Mouse (Mus musculus): ENCODE data around the gene Wnk2. TPM values are rescaled to one million over a fixed set of nuclear protein-coding genes. Genes with fewer than 3 reads are reported as not detected.

The Wnk2 gene
- polyA plus RNA-seq, 1 experiment: not detected

DNA sequence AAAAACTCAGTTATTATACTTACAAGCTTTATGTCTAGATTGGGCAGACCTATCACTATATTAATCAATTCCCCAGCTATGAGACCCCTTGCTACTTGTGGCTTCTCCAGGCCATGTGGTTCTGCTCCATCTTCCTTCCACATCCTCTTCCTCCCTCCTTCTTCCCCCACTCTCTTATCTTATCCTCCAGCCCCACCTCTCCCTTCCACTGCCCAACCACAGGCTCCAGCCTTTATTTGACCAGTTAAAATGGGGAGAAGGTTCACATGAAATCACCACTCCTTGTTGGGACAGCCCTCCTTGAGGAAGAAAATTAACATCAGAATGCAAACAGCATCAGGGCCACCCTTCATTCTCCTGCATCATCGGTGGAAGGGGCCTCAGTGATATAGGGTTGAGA, 32.9 kb upstream of the Wnk2 start:
- H3K27ac ChIP-seq (ENCODE audit: insufficient read depth, low read length): no peak overlapping the region
- no peaks in the 10 kb centered on the region; the same call in 1 of the 2 replicates for H3K4me1 ChIP-seq (ENCODE audit: control insufficient read depth, insufficient read depth, low read length)
- H3K4me3 ChIP-seq (ENCODE audit: insufficient read depth, low read length): no peak overlapping the region
- TF ChIP-seq CTCF (IDR thresholded peaks at IDR 0.05; ENCODE audit: borderline replicate concordance, insufficient read depth, low read length): no peak
- no peak for TF ChIP-seq POLR2A (IDR thresholded peaks at IDR 0.05; ENCODE audit: low read depth, low read length)

DNA sequence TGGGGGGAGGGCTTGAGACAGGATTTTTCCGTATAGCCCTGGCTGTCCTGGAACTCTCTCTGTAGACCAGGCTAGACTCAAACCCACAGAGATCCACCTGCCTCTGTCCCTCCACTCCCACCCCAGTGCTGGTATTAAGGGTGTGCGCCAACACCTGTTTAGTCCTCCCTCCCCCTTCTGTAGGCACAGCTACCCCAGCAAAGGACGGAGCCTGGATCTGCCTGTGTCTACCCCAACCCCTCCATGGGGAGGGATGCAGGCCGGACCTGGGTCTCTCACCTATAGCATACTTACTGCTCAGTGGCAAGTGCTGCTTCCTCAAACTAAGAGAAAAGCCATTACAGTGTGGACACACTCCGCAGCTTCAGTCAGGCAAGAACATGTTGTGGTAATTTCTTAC, 32.5 kb upstream of the Wnk2 start:
- no peak for TF ChIP-seq POLR2A (IDR thresholded peaks at IDR 0.05; ENCODE audit: low read depth, low read length)
- no peak for TF ChIP-seq CTCF (IDR thresholded peaks at IDR 0.05; ENCODE audit: borderline replicate concordance, insufficient read depth, low read length)
- no peak overlapping the region for H3K4me3 ChIP-seq (ENCODE audit: insufficient read depth, low read length)
- no peak overlapping the region for H3K27ac ChIP-seq (ENCODE audit: insufficient read depth, low read length)
- no peaks in the 10 kb centered on the region; the same call in 1 of the 2 replicates for H3K4me1 ChIP-seq (ENCODE audit: control insufficient read depth, insufficient read depth, low read length)

DNA sequence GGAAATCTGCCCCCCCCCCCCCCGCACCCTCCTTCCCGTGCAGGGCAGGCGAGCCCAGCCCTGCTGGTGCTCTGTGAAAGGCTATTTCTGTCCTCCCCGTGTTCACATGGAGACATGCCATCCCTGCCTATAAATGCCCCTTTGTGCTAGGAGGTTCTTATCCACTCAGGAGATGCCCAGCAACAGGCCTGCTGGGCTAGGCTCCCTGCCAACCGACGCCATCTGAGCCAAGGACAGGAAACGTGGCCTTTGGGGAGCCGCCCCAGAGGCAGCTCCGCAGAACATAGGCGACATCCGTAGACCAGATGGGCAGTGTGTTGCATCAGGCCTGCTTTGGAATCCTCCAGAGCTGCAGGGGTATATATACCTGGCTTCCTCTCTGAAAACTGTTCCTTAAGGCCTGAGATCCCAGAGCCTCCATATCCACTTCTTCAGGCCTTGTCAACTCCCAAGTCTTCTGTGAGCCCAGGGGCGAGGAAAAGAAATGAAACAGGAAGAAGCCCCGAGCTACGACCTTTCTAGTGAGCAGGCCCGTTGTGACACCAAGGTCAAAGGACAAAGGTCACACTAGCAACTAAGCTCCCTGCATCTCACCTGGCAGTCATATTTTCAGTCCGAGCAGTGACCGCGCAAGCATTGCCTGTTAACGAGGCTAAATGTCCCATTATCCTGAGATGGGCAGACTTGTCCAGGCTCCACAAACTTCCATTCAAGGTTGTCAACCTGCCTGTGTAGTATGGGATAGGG, 31.2 kb upstream of the Wnk2 start:
- TF ChIP-seq CTCF (IDR thresholded peaks at IDR 0.05; ENCODE audit: borderline replicate concordance, insufficient read depth, low read length) (no peak), POLR2A (IDR thresholded peaks at IDR 0.05; ENCODE audit: low read depth, low read length) (no peak)

DNA sequence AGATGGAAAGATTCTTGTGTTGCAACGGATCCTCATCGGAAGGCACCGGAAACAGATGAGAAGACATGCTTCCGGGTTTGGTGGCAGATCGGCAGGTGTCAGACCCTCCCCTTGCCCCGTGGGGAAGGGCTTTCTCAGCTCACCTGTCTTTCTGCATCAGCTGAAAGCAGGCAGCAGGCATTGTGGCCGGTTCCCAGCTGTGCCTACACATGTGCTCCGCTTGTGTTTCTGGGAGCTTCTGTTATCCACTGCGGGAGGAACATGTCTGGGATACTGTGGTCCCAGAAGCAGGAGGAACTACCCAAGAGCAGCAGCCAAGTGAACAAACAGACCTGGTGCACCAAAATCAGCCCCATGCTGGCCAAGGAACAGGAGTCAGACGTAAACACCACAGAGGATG, 27.7 kb upstream of the Wnk2 start:
- Histone ChIP-seq H3K27ac (ENCODE audit: insufficient read depth, low read length) (no peak overlapping the region), H3K4me3 (ENCODE audit: insufficient read depth, low read length) (no peak overlapping the region), H3K4me1 (ENCODE audit: control insufficient read depth, insufficient read depth, low read length) (peaks cover 2% of the 10 kb centered on the region; the same call in 1 of the 2 replicates)
- TF ChIP-seq CTCF (IDR thresholded peaks at IDR 0.05; ENCODE audit: borderline replicate concordance, insufficient read depth, low read length) (no peak), POLR2A (IDR thresholded peaks at IDR 0.05; ENCODE audit: low read depth, low read length) (no peak)

More for the DNA sequence above, 31.2 kb upstream of the Wnk2 start:
- Histone ChIP-seq H3K4me3 (ENCODE audit: insufficient read depth, low read length) (no peak overlapping the region), H3K4me1 (ENCODE audit: control insufficient read depth, insufficient read depth, low read length) (no peaks in the 10 kb centered on the region; the same call in 1 of the 2 replicates), H3K27ac (ENCODE audit: insufficient read depth, low read length) (no peak overlapping the region)

DNA sequence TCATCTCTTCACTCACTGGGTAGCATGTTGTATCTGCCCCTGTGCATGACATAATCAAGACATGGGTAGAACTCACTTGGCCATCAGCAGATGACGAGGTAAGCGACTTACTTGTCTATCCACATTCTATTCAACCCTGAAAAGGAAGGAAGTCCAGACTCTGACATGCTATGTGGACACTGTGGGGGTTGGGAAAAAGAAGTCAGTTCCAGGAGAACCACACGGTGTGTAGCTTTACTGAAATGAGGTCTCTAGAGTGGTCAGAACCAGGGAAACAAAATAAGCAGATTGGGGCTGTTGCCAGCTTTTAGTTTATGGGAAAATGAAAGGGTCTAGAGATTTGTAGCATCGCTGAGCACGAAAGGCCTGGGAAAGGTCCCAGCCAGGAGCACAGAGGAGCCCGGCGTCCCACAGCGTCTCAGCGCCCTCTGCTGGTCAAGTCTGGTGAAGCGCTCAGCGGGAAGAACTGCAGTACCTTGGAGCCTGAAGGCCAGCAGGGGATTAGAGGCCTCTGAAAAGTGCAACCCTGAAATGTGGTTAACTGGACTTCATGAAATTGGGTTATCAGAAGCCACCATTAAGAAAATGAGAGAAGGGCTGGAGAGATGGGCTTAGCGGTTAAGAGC, 25.3 kb upstream of the Wnk2 start:
- Histone ChIP-seq H3K4me1 (ENCODE audit: control insufficient read depth, insufficient read depth, low read length) (peaks cover 2% of the 10 kb centered on the region; the same call in 1 of the 2 replicates), H3K27ac (ENCODE audit: insufficient read depth, low read length) (no peak overlapping the region), H3K4me3 (ENCODE audit: insufficient read depth, low read length) (no peak overlapping the region)
- no peak for TF ChIP-seq POLR2A (IDR thresholded peaks at IDR 0.05; ENCODE audit: low read depth, low read length)
- peak; percentile 94 for TF ChIP-seq CTCF (IDR thresholded peaks at IDR 0.05; ENCODE audit: borderline replicate concordance, insufficient read depth, low read length)

DNA sequence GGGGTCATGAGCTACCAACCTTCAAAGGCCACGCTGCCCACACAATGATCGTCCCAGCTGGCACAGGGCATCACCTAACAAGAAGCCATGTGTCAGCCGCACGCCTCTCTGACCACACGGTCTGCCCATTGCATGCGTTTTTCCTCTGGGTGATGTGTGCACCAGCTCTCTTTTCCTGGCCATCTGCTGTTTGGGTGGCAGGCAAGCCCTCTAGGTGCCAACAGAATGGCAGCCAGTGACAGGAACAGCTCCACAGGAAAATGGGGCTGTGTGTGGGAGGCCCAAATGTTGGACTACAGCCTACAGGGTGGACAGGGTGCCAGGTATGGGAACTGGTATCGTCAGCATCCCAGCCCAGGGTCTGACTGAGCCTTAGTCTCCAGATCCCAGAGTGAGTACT, 24.5 kb upstream of the Wnk2 start:
- no peak overlapping the region for H3K27ac ChIP-seq (ENCODE audit: insufficient read depth, low read length)
- H3K4me1 ChIP-seq (ENCODE audit: control insufficient read depth, insufficient read depth, low read length): peaks cover 2% of the 10 kb centered on the region; the same call in 1 of the 2 replicates
- H3K4me3 ChIP-seq (ENCODE audit: insufficient read depth, low read length): no peak overlapping the region
- no peak for TF ChIP-seq POLR2A (IDR thresholded peaks at IDR 0.05; ENCODE audit: low read depth, low read length)
- TF ChIP-seq CTCF (IDR thresholded peaks at IDR 0.05; ENCODE audit: borderline replicate concordance, insufficient read depth, low read length): no peak

DNA sequence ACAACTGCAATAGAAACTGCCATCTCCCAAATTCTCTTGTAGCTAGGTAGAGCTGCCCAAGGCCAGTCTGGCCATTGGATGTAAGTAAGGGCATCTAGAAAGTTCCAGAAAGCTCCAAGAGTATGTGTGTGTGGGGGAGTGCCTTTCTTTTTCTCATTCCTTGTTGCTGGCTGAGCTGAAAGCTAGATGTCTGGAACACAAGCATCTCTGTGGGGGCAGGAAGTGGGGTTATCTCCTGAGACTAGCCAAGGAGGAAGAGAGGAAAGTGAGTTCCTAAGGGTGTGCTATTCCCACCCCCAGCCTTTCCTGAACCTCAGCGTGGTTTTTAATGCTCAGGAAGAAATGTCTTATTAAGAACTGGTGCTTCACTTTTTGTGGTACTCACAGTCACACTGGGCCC, 23.9 kb upstream of the Wnk2 start:
- no peak overlapping the region for H3K27ac ChIP-seq (ENCODE audit: insufficient read depth, low read length)
- TF ChIP-seq CTCF (IDR thresholded peaks at IDR 0.05; ENCODE audit: borderline replicate concordance, insufficient read depth, low read length): no peak
- TF ChIP-seq POLR2A (IDR thresholded peaks at IDR 0.05; ENCODE audit: low read depth, low read length): no peak
- H3K4me3 ChIP-seq (ENCODE audit: insufficient read depth, low read length): no peak overlapping the region
- peaks cover 2% of the 10 kb centered on the region; the same call in 1 of the 2 replicates for H3K4me1 ChIP-seq (ENCODE audit: control insufficient read depth, insufficient read depth, low read length)

DNA sequence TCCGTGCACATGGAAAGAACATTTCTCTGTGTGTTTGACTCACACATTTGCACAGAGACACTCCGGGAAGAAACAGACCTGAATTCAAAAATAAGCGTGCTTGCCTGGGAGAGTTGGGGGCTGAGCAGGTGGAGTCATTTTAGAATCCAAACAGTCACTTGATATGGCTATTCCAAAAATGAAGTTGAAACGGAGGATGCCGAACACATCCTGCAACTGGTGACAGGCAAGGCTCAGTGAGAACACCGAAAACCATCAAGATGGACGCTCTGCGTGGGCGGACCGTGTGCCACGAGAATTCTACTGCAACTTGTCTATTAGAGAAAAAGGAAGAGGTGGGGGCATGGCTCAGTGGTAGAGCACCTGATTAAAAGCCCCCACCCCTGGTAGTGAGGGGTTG, 22.8 kb upstream of the Wnk2 start:
- Histone ChIP-seq H3K4me1 (ENCODE audit: control insufficient read depth, insufficient read depth, low read length) (peaks cover 2% of the 10 kb centered on the region; the same call in 1 of the 2 replicates), H3K4me3 (ENCODE audit: insufficient read depth, low read length) (no peak overlapping the region)
- TF ChIP-seq CTCF (IDR thresholded peaks at IDR 0.05; ENCODE audit: borderline replicate concordance, insufficient read depth, low read length) (no peak), POLR2A (IDR thresholded peaks at IDR 0.05; ENCODE audit: low read depth, low read length) (no peak)

DNA sequence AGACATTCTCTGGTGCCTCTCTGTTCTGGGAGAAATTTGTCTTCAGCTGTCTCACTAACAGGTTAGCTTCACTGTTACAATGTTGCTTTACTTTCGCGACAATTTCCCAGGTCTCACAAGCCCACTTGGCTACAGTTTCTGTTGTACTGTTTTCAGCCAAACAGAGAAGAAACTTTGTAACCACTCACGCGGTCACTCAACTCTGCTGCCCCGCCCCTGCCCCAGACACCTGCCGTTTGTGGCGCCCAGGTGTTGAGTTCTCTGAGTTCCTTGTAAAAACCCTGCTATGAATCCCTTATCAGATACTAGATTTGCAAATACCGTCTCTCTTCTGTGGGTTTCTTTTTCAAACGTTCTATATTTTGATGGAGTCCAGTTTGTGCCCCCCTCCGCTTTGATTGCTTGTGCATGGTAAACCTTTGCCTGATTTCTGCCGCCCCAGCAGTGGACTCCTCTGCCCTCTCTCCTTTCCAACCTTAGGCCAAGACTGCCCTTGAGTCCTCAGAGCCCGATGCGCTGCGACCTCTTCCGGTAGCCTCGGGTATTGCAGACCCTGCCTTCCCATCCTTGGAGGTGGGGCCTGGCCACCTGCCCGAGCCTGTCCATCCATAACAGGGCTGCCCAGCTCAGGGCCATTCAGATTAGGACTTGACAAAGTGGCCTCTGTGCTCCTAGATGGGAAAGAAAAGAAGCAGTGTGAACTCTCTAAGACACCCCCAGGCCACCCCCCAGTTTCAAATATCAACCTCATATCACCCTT, 21.8 kb upstream of the Wnk2 start:
- no peak overlapping the region for H3K4me3 ChIP-seq (ENCODE audit: insufficient read depth, low read length)
- no peak overlapping the region for H3K27ac ChIP-seq (ENCODE audit: insufficient read depth, low read length)
- peaks cover 2% of the 10 kb centered on the region; the same call in 1 of the 2 replicates for H3K4me1 ChIP-seq (ENCODE audit: control insufficient read depth, insufficient read depth, low read length)
- no peak for TF ChIP-seq POLR2A (IDR thresholded peaks at IDR 0.05; ENCODE audit: low read depth, low read length)
- peak; percentile 81 for TF ChIP-seq CTCF (IDR thresholded peaks at IDR 0.05; ENCODE audit: borderline replicate concordance, insufficient read depth, low read length)

More for the DNA sequence above, 22.8 kb upstream of the Wnk2 start:
- H3K27ac ChIP-seq (ENCODE audit: insufficient read depth, low read length): no peak overlapping the region

All from embryonic fibroblast, embryonic 13.5 days (primary cell).